In genomic region chr16:91648220-91648550, GRCm38 (mm10) we compare ENCODE assay signal across 8 mouse cellular contexts. TPM values are rescaled to one million over a fixed set of nuclear protein-coding genes. Genes with fewer than 3 reads are reported as not detected.
DNase-seq lines count a peak whose midpoint lies in the region; ATAC-seq and TF ChIP-seq lines count a peak whose summit lies in the region.

No protein-coding gene starts in this region.

- peaks cover 10% of the 10 kb centered on the region for H3K36me3 ChIP-seq in liver, adult 2 months (ENCODE audit: control insufficient read depth, insufficient read depth, low read length)
- peaks cover 14% of the 10 kb centered on the region for H3K36me3 ChIP-seq in myocyte (ENCODE audit: control insufficient read depth, insufficient read depth)
- H3K36me3 ChIP-seq in stomach, embryonic 14.5 days (ENCODE audit: control insufficient read depth, insufficient read depth, low read length), result peaks cover 9% of the 10 kb centered on the region

- DNase-seq in layer of hippocampus, adult 11-12 months (ENCODE audit: low spot score), result peak; percentile 68
- no peak for DNase-seq in layer of hippocampus, adult 9-10 months (ENCODE audit: low spot score)
- peak; percentile 87 for DNase-seq in embryo, embryonic 11 days
- DNase-seq in kidney, adult 8-10 months, result peak; percentile 65 to 72
- peak; percentile 54 for DNase-seq in liver, adult 2 months (ENCODE audit: extremely low read depth, low read depth, low spot score)

- peak; percentile 48 for ATAC-seq in granulocyte monocyte progenitor cell, adult 5-6 weeks (replicated peaks; ENCODE audit: poor library complexity, severe bottlenecking)
- peak; percentile 53; the same call in 1 of the 2 replicates for ATAC-seq in stomach, embryonic 14.5 days (ENCODE audit: insufficient number of reproducible peaks, insufficient read depth, low FRiP score, low read depth)

- no peak for TF ChIP-seq POLR2A in liver, adult 2 months (IDR thresholded peaks at IDR 0.05; ENCODE audit: extremely low read depth, insufficient read depth, low read length)
- TF ChIP-seq POLR2A in myocyte (IDR thresholded peaks at IDR 0.05; ENCODE audit: insufficient read length, low read depth), result peak; percentile 39

- peak overlapping the region; percentile 86 for H3K4me2 ChIP-seq in myocyte (ENCODE audit: low read depth)
- peak overlapping the region; percentile 52 for H3K4me2 ChIP-seq in stomach, embryonic 14.5 days (replicated peaks; ENCODE audit: low read depth, low read length)

- TF ChIP-seq CTCF in liver, adult 2 months (IDR thresholded peaks at IDR 0.05; ENCODE audit: low read depth, low read length), result no peak

- no peaks in the 10 kb centered on the region for H3K27me3 ChIP-seq in liver, adult 2 months (ENCODE audit: control insufficient read depth, insufficient read depth, low read length)
- no peaks in the 10 kb centered on the region for H3K27me3 ChIP-seq in myocyte (ENCODE audit: control insufficient read depth, insufficient read depth, insufficient read length)
- H3K27me3 ChIP-seq in stomach, embryonic 14.5 days (ENCODE audit: control insufficient read depth, insufficient read depth, low read length), result no peaks in the 10 kb centered on the region

- H3ac ChIP-seq in myocyte (ENCODE audit: control insufficient read depth, insufficient read length), result peak overlapping the region; percentile 23

- H3K9me3 ChIP-seq in stomach, embryonic 14.5 days (ENCODE audit: control insufficient read depth, low read depth, low read length), result no peaks in the 10 kb centered on the region

- H3K4me3 ChIP-seq in liver, adult 2 months (ENCODE audit: insufficient read depth, low read depth, low read length), result peak overlapping the region; percentile 79
- peak overlapping the region; percentile 95 for H3K4me3 ChIP-seq in myocyte
- H3K4me3 ChIP-seq in stomach, embryonic 14.5 days (ENCODE audit: low read depth, low read length), result peak overlapping the region; percentile 70

- under 1% methylated on average over 25 of the region's 25 CpGs for WGBS in liver, adult 2 months
- WGBS in stomach, embryonic 14.5 days, result under 1% methylated on average over 25 of the region's 25 CpGs

- peaks cover 14% of the 10 kb centered on the region for H3K4me1 ChIP-seq in liver, adult 2 months (ENCODE audit: control insufficient read depth, insufficient read depth, low read length)
- peaks cover 18% of the 10 kb centered on the region; the same call in 1 of the 2 replicates for H3K4me1 ChIP-seq in stomach, embryonic 14.5 days (ENCODE audit: control insufficient read depth, insufficient read depth, low read length)

- H3K27ac ChIP-seq in liver, adult 2 months (replicated peaks; ENCODE audit: insufficient read depth, low read depth, low read length), result peak overlapping the region; percentile 92
- peak overlapping the region; percentile 99 for H3K27ac ChIP-seq in stomach, embryonic 14.5 days (ENCODE audit: low read length)

- peak overlapping the region; percentile 86 for H3K9ac ChIP-seq in liver, adult 2 months (ENCODE audit: low read depth, low read length)
- H3K9ac ChIP-seq in stomach, embryonic 14.5 days (replicated peaks; ENCODE audit: low read depth, low read length), result peak overlapping the region; percentile 89

- peaks cover 11% of the 10 kb centered on the region for H3K79me2 ChIP-seq in liver, adult 2 months (ENCODE audit: control insufficient read depth, insufficient read depth, low read length)
- H3K79me2 ChIP-seq in myocyte (ENCODE audit: control insufficient read depth, insufficient read depth), result peaks cover 84% of the 10 kb centered on the region

TF ChIP-seq in myocyte, 11 proteins besides CTCF, POLR2A, EP300 and RAD21:
- TF ChIP-seq MYOD1 (IDR thresholded peaks at IDR 0.05; ENCODE audit: control insufficient read depth in 1 of 3, insufficient read length in 2 of 3, low read depth in 2 of 3) (no peak), USF1 (IDR thresholded peaks at IDR 0.05; ENCODE audit: low read depth) (no peak), TCF12 (IDR thresholded peaks at IDR 0.05; ENCODE audit: insufficient read depth, poor library complexity, severe bottlenecking) (no peak), REST (IDR thresholded peaks at IDR 0.05; ENCODE audit: insufficient read depth, insufficient read length) (no peak), TCF3 (IDR thresholded peaks at IDR 0.05; ENCODE audit: insufficient read length, low read depth) (no peak), CEBPB (IDR thresholded peaks at IDR 0.05; ENCODE audit: insufficient read depth, poor library complexity, severe bottlenecking) (no peak), MYOG (IDR thresholded peaks at IDR 0.05; ENCODE audit: control insufficient read depth in 1 of 3, insufficient read depth in 1 of 3, insufficient read length in 2 of 3, low read depth in 2 of 3) (no peak), POLR2AphosphoS2 (IDR thresholded peaks at IDR 0.05; ENCODE audit: insufficient read length, low read depth) (no peak), SRF (IDR thresholded peaks at IDR 0.05; ENCODE audit: control insufficient read depth, insufficient read length, low read depth) (no peak), MAX (IDR thresholded peaks at IDR 0.05; ENCODE audit: low read depth) (no peak), E2F4 (IDR thresholded peaks at IDR 0.05; ENCODE audit: insufficient read depth) (no peak)

RNA-seq across cellular contexts. Expression of gene Son, which starts 0.9 kb away (rescaled TPM):
- 326 and 356 TPM in 2 replicates for total RNA-seq in granulocyte monocyte progenitor cell, adult 5-6 weeks (2014; fragmentation: Nextera tagmentation)
- total RNA-seq in granulocyte monocyte progenitor cell, adult 5-6 weeks (2017), result 242 and 285 TPM in 2 replicates
- 106 and 111 TPM in 2 replicates for total RNA-seq in liver, adult 2 months (2014; rRNA removed)
- polyA plus RNA-seq in liver, adult 2 months (2012; rRNA removed), result 38.0 and 59.5 TPM in 2 replicates
- 48.7 TPM for polyA plus RNA-seq in myocyte (2012; fragmentation: generic; extraction: Trizol)
- 181 and 182 TPM in 2 replicates for polyA plus RNA-seq in stomach, embryonic 14.5 days (2014; fragmentation: Nextera tagmentation; extraction: Ambion mirVana)

RNA-seq across cellular contexts. Expression of gene Gart, which starts 1.4 kb away (rescaled TPM):
- 169 and 244 TPM in 2 replicates for total RNA-seq in granulocyte monocyte progenitor cell, adult 5-6 weeks (2014; fragmentation: Nextera tagmentation)
- 443 and 453 TPM in 2 replicates for total RNA-seq in granulocyte monocyte progenitor cell, adult 5-6 weeks (2017)
- total RNA-seq in liver, adult 2 months (2014; rRNA removed), result 25.0 and 34.4 TPM in 2 replicates
- 21.3 and 23.9 TPM in 2 replicates for polyA plus RNA-seq in liver, adult 2 months (2012; rRNA removed)
- polyA plus RNA-seq in myocyte (2012; fragmentation: generic; extraction: Trizol), result 64.1 TPM
- 95.8 and 114 TPM in 2 replicates for polyA plus RNA-seq in stomach, embryonic 14.5 days (2014; fragmentation: Nextera tagmentation; extraction: Ambion mirVana)

RNA-seq across cellular contexts. Expression of gene Dnajc28, which starts 29.4 kb away (rescaled TPM):
- 2.4 and 2.8 TPM in 2 replicates for total RNA-seq in granulocyte monocyte progenitor cell, adult 5-6 weeks (2014; fragmentation: Nextera tagmentation)
- total RNA-seq in granulocyte monocyte progenitor cell, adult 5-6 weeks (2017), result 6.1 and 9.2 TPM in 2 replicates
- total RNA-seq in liver, adult 2 months (2014; rRNA removed), result 8.9 and 11.3 TPM in 2 replicates
- 1.9 and 2.2 TPM in 2 replicates for polyA plus RNA-seq in liver, adult 2 months (2012; rRNA removed)
- polyA plus RNA-seq in myocyte (2012; fragmentation: generic; extraction: Trizol), result 0.80 TPM
- polyA plus RNA-seq in stomach, embryonic 14.5 days (2014; fragmentation: Nextera tagmentation; extraction: Ambion mirVana), result 2.7 and 4.1 TPM in 2 replicates

RNA-seq across cellular contexts. Expression of gene Donson, which starts 40.4 kb away (rescaled TPM):
- 13.1 and 23.0 TPM in 2 replicates for total RNA-seq in granulocyte monocyte progenitor cell, adult 5-6 weeks (2014; fragmentation: Nextera tagmentation)
- 20.8 and 32.8 TPM in 2 replicates for total RNA-seq in granulocyte monocyte progenitor cell, adult 5-6 weeks (2017)
- 2.3 and 3.0 TPM in 2 replicates for total RNA-seq in liver, adult 2 months (2014; rRNA removed)
- 1.6 and 2.9 TPM in 2 replicates for polyA plus RNA-seq in liver, adult 2 months (2012; rRNA removed)
- polyA plus RNA-seq in myocyte (2012; fragmentation: generic; extraction: Trizol), result 3.5 TPM
- 22.9 and 26.2 TPM in 2 replicates for polyA plus RNA-seq in stomach, embryonic 14.5 days (2014; fragmentation: Nextera tagmentation; extraction: Ambion mirVana)

RNA-seq across cellular contexts. Expression of gene Tmem50b, which starts 50.6 kb away (rescaled TPM):
- total RNA-seq in granulocyte monocyte progenitor cell, adult 5-6 weeks (2014; fragmentation: Nextera tagmentation), result 56.8 and 64.9 TPM in 2 replicates
- total RNA-seq in granulocyte monocyte progenitor cell, adult 5-6 weeks (2017), result 38.5 and 41.1 TPM in 2 replicates
- 3.0 and 3.4 TPM in 2 replicates for total RNA-seq in liver, adult 2 months (2014; rRNA removed)
- 4.9 and 6.2 TPM in 2 replicates for polyA plus RNA-seq in liver, adult 2 months (2012; rRNA removed)
- 11.4 TPM for polyA plus RNA-seq in myocyte (2012; fragmentation: generic; extraction: Trizol)
- polyA plus RNA-seq in stomach, embryonic 14.5 days (2014; fragmentation: Nextera tagmentation; extraction: Ambion mirVana), result 29.7 and 33.3 TPM in 2 replicates
